Mouse (Mus musculus): ENCODE measurements at regions not wholly inside any gene's neighbourhood (a gene's known extent, or its start where the extent isn't known, plus 50 kb on each side); places are given as distances from the start of the nearest gene placed in this dataset.

- no peak for TF ChIP-seq ZC3H11A (IDR thresholded peaks at IDR 0.05; ENCODE audit: borderline replicate concordance, low read depth, low read length)
- TF ChIP-seq HCFC1 (IDR thresholded peaks at IDR 0.05; ENCODE audit: borderline replicate concordance, insufficient read depth, low read length), result no peak
- TF ChIP-seq ZNF384 (IDR thresholded peaks at IDR 0.05; ENCODE audit: low read depth, low read length), result no peak
These were observed 92.9 kb upstream of the Magi3 start for GRCm38 (mm10) chr3:104313063-104313462.
